Mouse (Mus musculus): Measurements from ENCODE around the gene Ndufaf2.
A peak's percentile ranks its signal among the peaks of the same experiment; 100 is the strongest.

Ndufaf2 gene

GRCm38 (mm10) chr13:108158465-108159240 lies at the start of gene Ndufaf2, which contains the start of gene Ercc8:
Gene Ndufaf2 (minus strand): TSS chr13:108158623.
Gene Ercc8 (plus strand): TSS chr13:108158731.
- peak; percentile 95 for DNase-seq

GRCm38 (mm10) chr13:108208090-108208489 lies 49.7 kb upstream of the Ndufaf2 start:
- no peak for DNase-seq

GRCm38 (mm10) chr13:108207447-108207846 lies 49.0 kb upstream of the Ndufaf2 start:
- no peak for DNase-seq

- no peak for DNase-seq
These were observed 46.4 kb upstream of the Ndufaf2 start for GRCm38 (mm10) chr13:108204857-108205256.

GRCm38 (mm10) chr13:108195474-108195873 lies 37.1 kb upstream of the Ndufaf2 start:
- no peak for DNase-seq

GRCm38 (mm10) chr13:108191074-108191720 lies 32.8 kb upstream of the Ndufaf2 start:
- peak; percentile 55 for DNase-seq

- DNase-seq = no peak
These were observed 29.6 kb upstream of the Ndufaf2 start for GRCm38 (mm10) chr13:108187994-108188393.

- no peak for DNase-seq
These were observed 27.1 kb upstream of the Ndufaf2 start for GRCm38 (mm10) chr13:108185530-108185929.

- DNase-seq = no peak
These were observed 26.4 kb upstream of the Ndufaf2 start for GRCm38 (mm10) chr13:108184743-108185255.

GRCm38 (mm10) chr13:108180821-108181220 lies 22.4 kb upstream of the Ndufaf2 start:
- no peak for DNase-seq

GRCm38 (mm10) chr13:108179618-108180017 lies 21.2 kb upstream of the Ndufaf2 start:
- no peak for DNase-seq

GRCm38 (mm10) chr13:108170511-108170910 lies 12.1 kb upstream of the Ndufaf2 start:
- no peak for DNase-seq

GRCm38 (mm10) chr13:108170002-108170401 lies 11.6 kb upstream of the Ndufaf2 start:
- no peak for DNase-seq

GRCm38 (mm10) chr13:108164621-108165020 lies 6.2 kb upstream of the Ndufaf2 start:
- DNase-seq = no peak

- no peak for DNase-seq
These were observed 5.5 kb upstream of the Ndufaf2 start for GRCm38 (mm10) chr13:108163912-108164311.

GRCm38 (mm10) chr13:108159963-108160362 lies 1.5 kb upstream of the Ndufaf2 start:
- DNase-seq = no peak

- no peak for DNase-seq
These were observed 785 bp upstream of the Ndufaf2 start for GRCm38 (mm10) chr13:108159241-108159575.

- DNase-seq = peak; percentile 33
These were observed 525 bp downstream of the Ndufaf2 start for GRCm38 (mm10) chr13:108157732-108158464.

GRCm38 (mm10) chr13:108157156-108157555 lies 1.3 kb downstream of the Ndufaf2 start:
- DNase-seq = no peak

GRCm38 (mm10) chr13:108152650-108153372 lies 5.6 kb downstream of the Ndufaf2 start:
- DNase-seq = peak; percentile 35

- no peak for DNase-seq
These were observed 6.6 kb downstream of the Ndufaf2 start for GRCm38 (mm10) chr13:108151782-108152181.

- no peak for DNase-seq
These were observed 14.3 kb downstream of the Ndufaf2 start for GRCm38 (mm10) chr13:108144086-108144485.

Measured in right cerebral cortex, adult 18-20 months (tissue).